Mouse (Mus musculus): ENCODE data around the gene Metrnl. TPM values are rescaled to one million over a fixed set of nuclear protein-coding genes. Genes with fewer than 3 reads are reported as not detected.

The Metrnl gene
- total and polyA plus RNA-seq, 3 experiments = 18.0 to 21.2 (median 20.4) TPM

DNA sequence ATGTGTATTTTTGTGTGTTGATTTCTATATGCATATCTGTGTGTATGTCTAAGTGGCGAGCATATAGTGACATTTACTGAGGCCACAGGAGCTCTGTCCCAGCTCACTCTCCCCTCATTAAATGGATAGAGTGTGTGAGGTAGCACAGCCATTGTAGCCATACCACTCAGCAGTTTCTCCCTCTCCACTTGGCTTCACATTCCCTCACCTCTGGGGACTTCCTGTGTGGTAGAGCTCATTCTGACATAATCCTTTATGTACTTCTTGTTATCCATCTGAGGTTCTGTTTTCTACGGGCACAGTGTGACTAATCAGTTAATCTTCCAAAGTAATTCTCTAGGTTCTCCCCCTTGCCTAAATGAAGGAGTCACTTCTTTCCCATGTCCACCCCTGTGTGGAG is 21.1 kb downstream of the Metrnl start:
- H3K4me1 ChIP-seq (ENCODE audit: control insufficient read depth, insufficient read depth, low read length) = peaks cover 3% of the 10 kb centered on the region; the same call in 1 of the 2 replicates
- no peak overlapping the region for H3K4me3 ChIP-seq
- DNase-seq = no peak
- intact Hi-C loops (cut with DNase I) = no loop called here
- no peak overlapping the region for H3K9ac ChIP-seq (ENCODE audit: low read depth, low read length)
- H3K27ac ChIP-seq = no peak overlapping the region
- no peaks in the 10 kb centered on the region for H3K79me2 ChIP-seq (replicated peaks; ENCODE audit: control insufficient read depth, insufficient read depth, low read length)
- TF ChIP-seq POLR2A (IDR thresholded peaks at IDR 0.05; ENCODE audit: insufficient read depth, low read depth, low read length) (no peak), CTCF (IDR thresholded peaks at IDR 0.05) (no peak), EP300 (IDR thresholded peaks at IDR 0.05; ENCODE audit: insufficient read depth, low read depth, low read length) (no peak)
- no peaks in the 10 kb centered on the region for H3K27me3 ChIP-seq (ENCODE audit: control insufficient read depth, insufficient read depth, low read length)
- WGBS = 69% methylated on average over 2 of the region's 2 CpGs
- H3K36me3 ChIP-seq (ENCODE audit: control insufficient read depth, insufficient read depth, low read length) = no peaks in the 10 kb centered on the region

DNA sequence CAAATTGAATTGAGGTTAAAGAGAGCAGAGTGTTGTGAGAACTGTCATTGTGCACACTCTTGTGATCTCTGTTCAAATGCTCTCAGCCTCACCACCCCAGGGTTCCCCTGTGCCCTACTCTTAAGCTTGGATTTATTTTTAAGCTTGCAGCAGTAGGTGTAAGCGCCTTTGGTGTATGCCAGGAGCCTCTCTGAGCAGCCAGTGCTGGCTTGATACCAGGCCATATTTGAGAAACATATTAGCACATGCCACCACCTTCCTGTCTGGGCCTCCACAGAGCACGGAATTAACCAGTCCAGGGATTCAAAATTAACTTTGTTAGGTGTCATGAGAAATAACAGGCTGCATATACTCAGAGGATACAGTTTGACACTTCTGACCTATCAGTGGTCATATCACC is 25.3 kb downstream of the Metrnl start:
- no peaks in the 10 kb centered on the region for H3K36me3 ChIP-seq (ENCODE audit: control insufficient read depth, insufficient read depth, low read length)
- peaks cover 3% of the 10 kb centered on the region; the same call in 1 of the 2 replicates for H3K4me1 ChIP-seq (ENCODE audit: control insufficient read depth, insufficient read depth, low read length)
- no peak overlapping the region for H3K9ac ChIP-seq (ENCODE audit: low read depth, low read length)
- H3K27ac ChIP-seq = no peak overlapping the region
- WGBS = 55% methylated on average over 2 of the region's 2 CpGs
- intact Hi-C loops (cut with DNase I) = no loop called here
- no peak for DNase-seq
- H3K27me3 ChIP-seq (ENCODE audit: control insufficient read depth, insufficient read depth, low read length) = no peaks in the 10 kb centered on the region
- no peaks in the 10 kb centered on the region for H3K79me2 ChIP-seq (replicated peaks; ENCODE audit: control insufficient read depth, insufficient read depth, low read length)
- TF ChIP-seq CTCF (IDR thresholded peaks at IDR 0.05) = no peak
- TF ChIP-seq EP300 (IDR thresholded peaks at IDR 0.05; ENCODE audit: insufficient read depth, low read depth, low read length) = no peak
- no peak for TF ChIP-seq POLR2A (IDR thresholded peaks at IDR 0.05; ENCODE audit: insufficient read depth, low read depth, low read length)
- H3K4me3 ChIP-seq = no peak overlapping the region

DNA sequence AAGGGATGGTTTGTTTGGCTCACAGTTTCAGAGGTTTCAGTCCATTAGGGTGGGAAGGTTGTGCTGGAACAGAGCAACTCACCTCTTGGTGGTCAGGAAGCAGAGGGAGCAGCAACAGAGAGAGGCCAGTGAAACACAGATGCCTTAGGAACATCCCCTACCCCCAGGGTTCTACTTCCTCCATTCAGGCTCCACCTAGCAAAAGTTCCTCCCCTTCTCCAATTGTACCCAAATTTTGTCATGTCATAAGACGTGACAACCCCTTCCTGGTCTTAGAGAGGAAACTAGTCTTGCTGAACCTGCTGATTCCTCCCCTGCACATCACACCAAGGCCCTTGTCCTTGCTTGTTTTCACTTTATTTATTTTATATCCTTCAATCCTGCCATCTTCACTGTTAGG is 32.8 kb downstream of the Metrnl start:
- no peak overlapping the region for H3K4me3 ChIP-seq
- H3K27ac ChIP-seq = no peak overlapping the region
- DNase-seq = no peak
- 52% methylated on average over 1 of the region's 1 CpGs for WGBS
- H3K9ac ChIP-seq (ENCODE audit: low read depth, low read length) = no peak overlapping the region
- no peaks in the 10 kb centered on the region for H3K79me2 ChIP-seq (replicated peaks; ENCODE audit: control insufficient read depth, insufficient read depth, low read length)
- no peak for TF ChIP-seq POLR2A (IDR thresholded peaks at IDR 0.05; ENCODE audit: insufficient read depth, low read depth, low read length)
- no peak for TF ChIP-seq EP300 (IDR thresholded peaks at IDR 0.05; ENCODE audit: insufficient read depth, low read depth, low read length)
- no peak for TF ChIP-seq CTCF (IDR thresholded peaks at IDR 0.05)
- H3K27me3 ChIP-seq (ENCODE audit: control insufficient read depth, insufficient read depth, low read length) = no peaks in the 10 kb centered on the region
- intact Hi-C loops (cut with DNase I) = loop anchor here (10.0 kb wide), 1 partner anchor 259 kb away; no protein-coding TSS in a partner anchor
- H3K4me1 ChIP-seq (ENCODE audit: control insufficient read depth, insufficient read depth, low read length) = peaks cover 2% of the 10 kb centered on the region; the same call in 1 of the 2 replicates
- no peaks in the 10 kb centered on the region for H3K36me3 ChIP-seq (ENCODE audit: control insufficient read depth, insufficient read depth, low read length)

DNA sequence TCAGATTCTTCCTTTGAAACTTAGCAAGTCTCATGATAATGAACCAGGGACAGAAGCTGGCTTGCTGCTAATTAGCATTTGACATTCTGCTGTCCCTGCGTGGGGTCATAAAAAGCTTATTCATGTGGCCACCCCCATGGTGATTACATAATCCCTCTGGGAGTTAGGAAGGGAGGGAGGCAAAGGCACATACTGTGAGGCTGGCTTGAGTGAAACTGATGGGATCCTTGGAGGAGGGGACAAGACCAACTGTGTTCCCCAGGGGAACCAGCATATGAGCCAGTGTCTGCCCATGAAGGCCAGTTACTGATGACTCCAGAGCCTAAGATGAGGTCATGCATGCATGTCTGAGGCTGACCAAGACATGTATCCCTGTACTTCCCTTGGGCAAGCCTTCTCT is 33.5 kb downstream of the Metrnl start:
- Histone ChIP-seq H3K36me3 (ENCODE audit: control insufficient read depth, insufficient read depth, low read length) (no peaks in the 10 kb centered on the region), H3K79me2 (replicated peaks; ENCODE audit: control insufficient read depth, insufficient read depth, low read length) (no peaks in the 10 kb centered on the region), H3K4me3 (no peak overlapping the region), H3K9ac (ENCODE audit: low read depth, low read length) (no peak overlapping the region), H3K27me3 (ENCODE audit: control insufficient read depth, insufficient read depth, low read length) (no peaks in the 10 kb centered on the region), H3K27ac (no peak overlapping the region), H3K4me1 (ENCODE audit: control insufficient read depth, insufficient read depth, low read length) (peaks cover 2% of the 10 kb centered on the region; the same call in 1 of the 2 replicates)
- intact Hi-C loops (cut with DNase I) = loop anchor here (5.0 to 10.0 kb wide), 2 partner anchors 72 to 260 kb away; no protein-coding TSS in a partner anchor
- TF ChIP-seq CTCF (IDR thresholded peaks at IDR 0.05) = no peak
- no peak for TF ChIP-seq POLR2A (IDR thresholded peaks at IDR 0.05; ENCODE audit: insufficient read depth, low read depth, low read length)
- TF ChIP-seq EP300 (IDR thresholded peaks at IDR 0.05; ENCODE audit: insufficient read depth, low read depth, low read length) = no peak
- 19% methylated on average over 1 of the region's 1 CpGs for WGBS
- no peak for DNase-seq

DNA sequence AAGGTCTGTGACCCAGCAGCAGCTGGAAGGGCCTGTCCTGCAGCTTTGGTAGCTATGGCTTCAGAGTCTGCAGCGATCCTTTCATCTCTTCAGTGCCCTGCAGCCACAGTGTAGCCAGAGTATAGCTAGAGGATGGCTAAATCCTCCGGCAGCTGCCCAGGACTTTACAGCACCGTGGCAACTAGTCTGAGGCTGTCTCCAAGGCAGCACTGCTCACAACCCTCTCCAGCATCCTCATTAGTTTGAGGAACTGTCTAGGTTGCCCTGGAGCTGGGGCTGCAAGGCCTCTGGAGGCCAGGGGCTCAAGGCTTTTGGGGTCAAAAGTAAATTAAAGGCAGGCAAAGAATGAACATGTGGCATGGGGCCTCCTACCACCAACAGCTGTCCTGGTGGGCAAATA is 37.3 kb downstream of the Metrnl start:
- intact Hi-C loops (cut with DNase I) = loop anchor here (5.0 to 10.0 kb wide), 2 partner anchors 69 to 264 kb away; no protein-coding TSS in a partner anchor
- TF ChIP-seq EP300 (IDR thresholded peaks at IDR 0.05; ENCODE audit: insufficient read depth, low read depth, low read length) (no peak), POLR2A (IDR thresholded peaks at IDR 0.05; ENCODE audit: insufficient read depth, low read depth, low read length) (no peak), CTCF (IDR thresholded peaks at IDR 0.05) (no peak)
- peaks cover 4% of the 10 kb centered on the region for H3K4me1 ChIP-seq (ENCODE audit: control insufficient read depth, insufficient read depth, low read length)
- DNase-seq = no peak
- H3K27ac ChIP-seq = no peak overlapping the region
- no peaks in the 10 kb centered on the region for H3K36me3 ChIP-seq (ENCODE audit: control insufficient read depth, insufficient read depth, low read length)
- no peaks in the 10 kb centered on the region for H3K27me3 ChIP-seq (ENCODE audit: control insufficient read depth, insufficient read depth, low read length)
- no peaks in the 10 kb centered on the region for H3K79me2 ChIP-seq (replicated peaks; ENCODE audit: control insufficient read depth, insufficient read depth, low read length)
- no peak overlapping the region for H3K4me3 ChIP-seq
- WGBS = 71% methylated on average over 3 of the region's 3 CpGs
- no peak overlapping the region for H3K9ac ChIP-seq (ENCODE audit: low read depth, low read length)

DNA sequence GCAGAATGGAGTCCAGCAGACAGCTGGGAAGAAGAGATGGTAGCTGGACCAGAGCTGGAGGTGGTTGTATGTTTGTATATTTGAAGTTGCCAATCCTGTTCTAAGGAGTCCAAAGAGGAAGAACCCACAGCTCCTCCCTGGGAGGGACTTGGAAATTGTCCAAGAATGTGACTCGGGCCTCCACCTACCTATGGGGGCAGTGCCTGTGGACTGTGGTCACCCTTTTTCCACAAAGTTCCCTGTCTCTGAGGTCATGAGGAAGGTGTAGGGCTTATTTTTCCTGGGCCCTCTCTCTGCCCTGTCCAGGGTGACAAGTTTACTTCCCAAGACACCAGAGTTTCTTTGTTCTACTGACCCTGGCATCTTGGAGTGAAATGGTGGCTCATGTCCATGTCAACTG is 39.6 kb downstream of the Metrnl start:
- Histone ChIP-seq H3K4me3 (no peak overlapping the region), H3K4me1 (ENCODE audit: control insufficient read depth, insufficient read depth, low read length) (peaks cover 4% of the 10 kb centered on the region), H3K79me2 (replicated peaks; ENCODE audit: control insufficient read depth, insufficient read depth, low read length) (no peaks in the 10 kb centered on the region), H3K27me3 (ENCODE audit: control insufficient read depth, insufficient read depth, low read length) (no peaks in the 10 kb centered on the region), H3K27ac (peak overlapping the region; percentile 15; the same call in 1 of the 2 replicates), H3K9ac (ENCODE audit: low read depth, low read length) (no peak overlapping the region), H3K36me3 (ENCODE audit: control insufficient read depth, insufficient read depth, low read length) (no peaks in the 10 kb centered on the region)
- no peak for TF ChIP-seq EP300 (IDR thresholded peaks at IDR 0.05; ENCODE audit: insufficient read depth, low read depth, low read length)
- TF ChIP-seq CTCF (IDR thresholded peaks at IDR 0.05) = no peak
- TF ChIP-seq POLR2A (IDR thresholded peaks at IDR 0.05; ENCODE audit: insufficient read depth, low read depth, low read length) = no peak
- intact Hi-C loops (cut with DNase I) = loop anchor here (5.0 kb wide), 1 partner anchor 84 kb away; no protein-coding TSS in a partner anchor
- peak; percentile 29 to 57 for DNase-seq
- 11% methylated on average over 1 of the region's 1 CpGs for WGBS
